Mouse (Mus musculus) left cerebral cortex, adult 6 months (tissue): ENCODE measurements around the gene Gm3676. TPM values are rescaled to one million over a fixed set of nuclear protein-coding genes. Genes with fewer than 3 reads are reported as not detected.

Source experiments
- long read RNA-seq, 2 experiments: library from polyadenylated mRNA; unstranded; transcript quantifications; one replicate each; pipeline ENCODE4 v2.0.0; 2019 to 2020
- polyA plus RNA-seq: library from polyadenylated mRNA; unstranded; fragments of <200 nt; fragmentation: Nextera tagmentation; gene quantifications from 2 replicates; pipeline ENCODE4 v1.2.3, GENCODE M21; 2021

The Gm3676 gene
- polyA plus RNA-seq, result not detected in 2 replicates
- long read RNA-seq, experiment 1, result 0 reads
- long read RNA-seq, experiment 2, result 0 reads

DNA sequence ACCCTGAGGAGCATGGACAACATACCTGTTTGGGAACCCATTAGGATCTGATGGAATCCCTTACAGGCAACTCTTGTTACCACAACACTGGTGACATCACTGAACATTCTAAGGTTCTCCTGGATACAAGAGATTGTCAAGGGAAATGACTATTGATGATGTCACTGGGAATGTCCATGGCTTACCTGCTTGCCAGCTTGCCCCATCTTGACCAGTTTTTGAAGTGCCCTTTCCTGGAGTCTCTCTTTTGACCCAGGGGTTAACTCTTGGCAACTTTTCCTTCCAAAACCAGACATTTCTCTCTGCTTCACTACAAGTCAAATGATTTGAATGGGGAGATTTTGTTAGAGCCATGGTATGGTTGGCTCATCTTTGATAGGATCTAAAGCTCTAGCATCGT lies at the start of gene Gm3676:
Gene Gm3676 (minus strand): TSS at position 101 of the 400 bp plus-strand sequence.

GRCm38 (mm10) chr14:41624512-41624911 lies 21.8 kb downstream of the Gm3676 start, which contains the start of gene Gm3072:
Gene Gm3072, minus strand, starts transcription at chr14:41624612.

Other genes starting within 250 kb of the Gm3676 start
- not detected in 2 replicates for gene Gm6482, start 238.2 kb downstream of the Gm3676 start, polyA plus RNA-seq
- gene Gm7954, start 193.0 kb downstream of the Gm3676 start, polyA plus RNA-seq, result not detected in 2 replicates
- gene Gm3486, start 157.0 kb downstream of the Gm3676 start, polyA plus RNA-seq, result not detected in 2 replicates
- not detected in 2 replicates for gene Gm7970, start 90.9 kb downstream of the Gm3676 start, polyA plus RNA-seq
- gene 1700049E17Rik2, start 73.3 kb downstream of the Gm3676 start, polyA plus RNA-seq, result not detected in 2 replicates
- not detected in 2 replicates for gene Gm3072, start 21.9 kb downstream of the Gm3676 start, polyA plus RNA-seq
- gene Gm8068, start 55.4 kb upstream of the Gm3676 start, polyA plus RNA-seq, result not detected in 2 replicates
- gene Gm7929, start 104.1 kb upstream of the Gm3676 start, polyA plus RNA-seq, result not detected in 2 replicates
- gene Gm47189, start 126.0 kb upstream of the Gm3676 start, polyA plus RNA-seq, result not detected in 2 replicates